ENCODE assay signal across 18 mouse cellular contexts in genomic region chr11:111281237-111282160, GRCm38 (mm10).
DNase-seq lines count a peak whose midpoint lies in the region; ATAC-seq and TF ChIP-seq lines count a peak whose summit lies in the region.
"Had no signal": no experiment of that assay in that cellular context is flagged by ENCODE, and none has a peak within 500 bp of the region (broad histone marks: within the 10 kb centered on the region; RNA-seq: fewer than 3 reads in every experiment).

No protein-coding gene starts in this region.

- ATAC-seq in frontal cortex, adult (ENCODE audit: low TSS enrichment) = peak; percentile 87
- no peak for ATAC-seq in limb, embryonic 11.5 days (ENCODE audit: insufficient number of reproducible peaks, low FRiP score, low TSS enrichment, low read depth)
- ATAC-seq: lung, postnatal 0 days had no signal

- no peaks in the 10 kb centered on the region for H3K36me3 ChIP-seq in limb, embryonic 11.5 days (ENCODE audit: control insufficient read depth, insufficient read depth, low read length)
- H3K36me3 ChIP-seq: forebrain, embryonic 12.5 days; midbrain, embryonic 12.5 days; stomach, embryonic 15.5 days had no signal

- no peaks in the 10 kb centered on the region for H3K9me3 ChIP-seq in limb, embryonic 11.5 days (ENCODE audit: control insufficient read depth, low read length)
- H3K9me3 ChIP-seq: forebrain, embryonic 12.5 days; midbrain, embryonic 12.5 days; stomach, embryonic 15.5 days had no signal

- no peak for TF ChIP-seq CTCF in left cerebral cortex, adult 2 months (IDR thresholded peaks at IDR 0.05)

- no peaks in the 10 kb centered on the region for H3K27me3 ChIP-seq in limb, embryonic 11.5 days (ENCODE audit: control insufficient read depth, insufficient read depth, low read length)
- H3K27me3 ChIP-seq: midbrain, embryonic 12.5 days; stomach, embryonic 15.5 days had no signal

- H3K4me3 ChIP-seq in left cerebral cortex, adult 2 months = no peak overlapping the region
- no peak overlapping the region for H3K4me3 ChIP-seq in limb, embryonic 11.5 days (ENCODE audit: low read depth, low read length)
- H3K4me3 ChIP-seq: forebrain, embryonic 12.5 days; gastrocnemius, adult 2 months; midbrain, embryonic 12.5 days; stomach, embryonic 15.5 days had no signal

- WGBS in limb, embryonic 11.5 days = 32% methylated on average over 7 of the region's 7 CpGs

- intact Hi-C loops in left cerebral cortex, adult 2 months (cut with DNase I) = loop anchor here (5.0 kb wide), 2 partner anchors 179 to 241 kb away; no protein-coding TSS in a partner anchor
- intact Hi-C loops in left cerebral cortex, postnatal 10 days (cut with DNase I) = no loop called here
- intact Hi-C loops in heart, postnatal 14 days (cut with DNase I) = no loop called here

- H3K4me2 ChIP-seq in limb, embryonic 11.5 days (ENCODE audit: low read depth, severe bottlenecking) = no peak overlapping the region
- H3K4me2 ChIP-seq: forebrain, embryonic 12.5 days; heart, embryonic 11.5 days; hindbrain, embryonic 14.5 days; midbrain, embryonic 12.5 days; stomach, embryonic 15.5 days had no signal

- peak overlapping the region; percentile 61 for H3K27ac ChIP-seq in left cerebral cortex, adult 2 months
- H3K27ac ChIP-seq in limb, embryonic 11.5 days (replicated peaks; ENCODE audit: low read depth, low read length) = peak overlapping the region; percentile 18; the same call in 1 of the 2 replicates
- H3K27ac ChIP-seq: forebrain, embryonic 12.5 days; gastrocnemius, adult 2 months; hindbrain, embryonic 14.5 days; midbrain, embryonic 12.5 days; stomach, embryonic 15.5 days had no signal

- peak in 1 of 2 experiments; percentile 23 for DNase-seq in left cerebral cortex, adult 2 months (ENCODE audit: extremely low spot score in 1 of 2, low spot score in 2 of 2)
- DNase-seq in left cerebral cortex, postnatal 10 days (ENCODE audit: extremely low spot score in 1 of 2, low spot score in 2 of 2) = no peak
- peak; percentile 77 for DNase-seq in kidney, adult 9 months
- no peak for DNase-seq in limb, embryonic 11.5 days (ENCODE audit: low spot score)
- no peak for DNase-seq in heart, postnatal 14 days
- DNase-seq in adipocyte (ENCODE audit: low spot score) = no peak
- DNase-seq: adrenal gland, adult 8-10 months; cerebellum, adult 9-10 months; gastrocnemius, adult 2 months; retina, postnatal 1 day; spleen, adult 18-20 months had no signal

- no peak overlapping the region for H3K9ac ChIP-seq in limb, embryonic 11.5 days (ENCODE audit: low read length)
- H3K9ac ChIP-seq: forebrain, embryonic 12.5 days; hindbrain, embryonic 14.5 days; midbrain, embryonic 12.5 days; stomach, embryonic 15.5 days had no signal

- H3K4me1 ChIP-seq in limb, embryonic 11.5 days (ENCODE audit: control insufficient read depth, insufficient read depth, low read length) = peaks cover 16% of the 10 kb centered on the region
- H3K4me1 ChIP-seq: stomach, embryonic 15.5 days had no signal
